Mouse (Mus musculus) kidney, postnatal 36 days (tissue): Measurements from ENCODE around the gene Emc10.

ENCODE experiments used
- DNase-seq, 2 experiments: peaks; one replicate each; pipeline ENCODE4 v3.0.0; 2021 to 2022; ENCODE audit warnings: mixed read lengths in 2 of 2

The Emc10 gene

GRCm38 (mm10) chr7:44484841-44485571, 11.3 kb downstream of the Emc10 start:
- peak; percentile 70 to 85 for DNase-seq

- no peak for DNase-seq
These were observed 12.2 kb downstream of the Emc10 start for GRCm38 (mm10) chr7:44484109-44484508.

- DNase-seq, result no peak
These were observed 13.4 kb downstream of the Emc10 start for GRCm38 (mm10) chr7:44482836-44483435.

- no peak for DNase-seq
These were observed 21.2 kb downstream of the Emc10 start for GRCm38 (mm10) chr7:44475046-44475614.

DNA sequence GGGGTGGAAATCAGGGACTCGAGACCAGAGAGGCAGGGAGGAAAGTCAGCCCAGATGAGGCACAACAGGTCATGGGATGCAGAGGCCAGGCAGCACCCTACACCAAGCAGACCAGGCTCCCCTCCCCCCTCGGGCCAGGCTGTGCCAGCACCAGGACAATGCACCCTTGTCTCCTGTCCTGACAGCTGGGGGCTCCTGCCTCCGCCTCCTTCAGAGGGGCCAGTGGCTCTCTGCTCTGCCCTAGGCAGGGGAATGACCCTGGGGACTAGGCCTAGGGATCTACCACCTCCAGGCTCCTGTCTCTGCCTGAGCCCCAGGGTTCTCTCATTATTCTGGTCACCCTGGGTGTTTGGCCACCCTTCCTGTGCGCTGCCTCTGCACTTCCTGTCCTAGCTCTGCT, 21.9 kb downstream of the Emc10 start:
- DNase-seq, result no peak

GRCm38 (mm10) chr7:44472961-44473646, 23.2 kb downstream of the Emc10 start:
- DNase-seq, result no peak

DNA sequence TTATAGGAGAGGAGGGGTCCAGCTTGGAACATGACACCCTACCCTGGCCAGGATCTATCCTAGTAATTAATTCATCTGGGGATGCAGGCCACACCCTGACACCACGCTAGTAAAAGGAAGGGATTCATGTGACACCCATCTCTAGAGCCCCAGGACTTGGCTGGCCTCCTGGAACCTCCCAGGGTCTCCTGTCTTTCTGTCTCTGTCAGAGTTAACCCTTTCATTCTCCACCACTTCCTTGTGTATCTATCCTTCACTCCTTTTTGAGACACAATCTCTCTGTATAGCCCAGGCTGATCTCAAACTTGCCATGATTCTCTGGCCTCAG, 23.8 kb downstream of the Emc10 start:
- DNase-seq, result no peak

DNA sequence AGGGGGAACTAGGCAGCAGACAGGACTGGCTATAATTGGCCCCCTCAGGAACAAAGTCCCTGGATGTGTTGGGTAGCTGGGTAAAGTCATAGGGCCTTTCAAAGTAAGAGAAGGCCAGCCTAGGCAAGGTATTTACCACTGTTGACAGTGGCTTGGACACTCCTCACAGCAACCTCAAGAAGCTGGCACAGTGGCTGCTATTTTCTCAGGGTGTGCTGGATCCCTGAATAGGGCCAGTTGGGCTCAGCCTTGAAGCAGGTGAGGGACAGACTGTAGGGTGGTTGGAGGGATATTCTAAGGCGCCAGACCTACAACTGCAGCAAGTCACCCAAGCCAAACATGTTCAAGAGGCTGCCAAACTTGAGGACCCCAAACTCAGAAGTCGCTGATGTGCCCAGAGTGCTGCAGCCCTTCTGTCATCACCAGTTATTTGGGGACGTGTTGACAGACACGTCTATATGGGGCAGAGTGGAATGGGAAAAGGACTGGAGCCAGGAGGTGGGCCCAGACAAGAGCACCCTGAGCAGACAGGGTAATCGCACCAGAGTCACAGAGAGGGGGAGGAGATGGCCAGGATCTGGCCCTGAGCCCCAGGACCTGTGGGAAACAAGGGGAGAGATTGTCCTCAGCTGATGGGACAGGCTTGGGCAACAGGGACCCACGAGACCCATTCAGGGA, 24.3 kb downstream of the Emc10 start:
- no peak for DNase-seq

DNA sequence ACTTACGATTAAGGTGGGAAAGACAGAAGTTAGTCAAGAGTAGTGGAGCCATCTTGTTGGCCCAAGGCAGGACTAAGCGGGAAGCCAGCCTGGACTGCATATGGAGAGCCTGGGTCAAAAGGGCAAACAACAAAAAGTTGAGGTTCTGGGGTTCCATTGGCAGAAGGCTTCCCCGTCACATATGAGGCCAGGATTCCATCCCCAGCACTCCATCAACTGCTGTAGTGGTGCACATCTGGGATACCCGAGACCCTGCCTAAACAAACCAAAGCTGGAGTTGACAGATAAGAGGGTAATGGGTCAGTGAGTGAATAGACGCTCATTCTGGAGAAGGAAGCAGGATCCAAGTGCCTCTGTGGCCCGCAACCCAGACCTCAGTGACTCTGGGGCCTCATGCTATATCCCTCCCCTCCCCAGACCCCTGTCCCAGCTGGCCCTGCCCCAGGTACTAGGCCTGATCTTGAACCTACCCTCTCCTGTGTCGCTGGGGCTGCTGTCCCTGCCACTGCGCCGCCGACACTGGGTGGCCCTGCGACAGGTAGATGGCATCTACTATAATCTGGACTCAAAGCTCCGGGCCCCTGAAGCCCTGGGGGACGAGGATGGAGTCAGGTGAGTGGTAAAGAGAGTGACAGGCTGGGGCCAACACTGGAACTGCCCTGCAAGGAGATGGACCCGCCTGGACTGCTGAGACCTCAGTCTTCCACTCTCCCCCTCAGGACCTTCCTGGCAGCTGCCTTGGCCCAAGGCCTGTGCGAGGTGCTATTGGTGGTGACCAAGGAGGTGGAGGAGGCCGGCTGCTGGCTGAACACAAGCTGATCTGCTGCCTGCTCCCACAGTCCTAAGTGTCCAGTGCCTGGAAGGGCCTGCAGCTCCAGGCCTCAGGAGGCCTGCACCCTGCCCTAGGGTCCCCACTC, 25.4 kb downstream of the Emc10 start:
- DNase-seq, result no peak

- DNase-seq, result no peak
These were observed 26.4 kb downstream of the Emc10 start for GRCm38 (mm10) chr7:44469677-44470675.

GRCm38 (mm10) chr7:44468644-44469285, 27.6 kb downstream of the Emc10 start:
- DNase-seq, result no peak

DNA sequence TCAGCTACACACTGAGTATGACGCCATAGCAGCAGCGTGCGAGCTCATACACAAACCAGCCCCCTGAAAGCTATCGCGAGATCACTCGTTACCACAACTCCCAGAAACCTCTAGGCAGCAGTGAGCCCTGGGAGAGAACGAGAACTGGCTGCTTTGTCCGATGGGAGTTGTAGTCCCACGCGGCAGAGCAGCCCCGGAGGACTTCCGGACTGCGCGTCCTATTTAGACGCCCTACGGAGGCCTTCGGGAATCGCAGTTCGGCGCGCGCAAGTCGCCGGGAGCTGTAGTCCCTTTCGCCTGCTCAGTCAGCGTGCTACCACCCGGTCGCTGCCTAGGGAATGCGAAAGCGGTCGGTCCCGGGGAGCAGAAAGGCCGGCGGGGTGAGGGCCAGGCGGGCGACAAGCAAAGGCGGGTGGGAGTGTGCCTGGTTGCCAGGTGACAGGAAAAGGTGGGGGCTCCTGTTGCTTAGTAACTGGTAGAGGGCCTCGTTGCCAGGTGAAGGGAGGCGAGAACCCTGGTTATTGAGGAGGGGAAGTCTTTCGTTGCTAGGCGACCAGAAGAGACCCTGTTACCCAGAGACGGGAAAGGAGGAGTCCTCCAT, 28.4 kb downstream of the Emc10 start, which contains the start of gene Josd2:
Gene Josd2 (plus strand): TSS at position 170 of the 601 bp plus-strand sequence.
- DNase-seq, result peak; percentile 94 to 98

DNA sequence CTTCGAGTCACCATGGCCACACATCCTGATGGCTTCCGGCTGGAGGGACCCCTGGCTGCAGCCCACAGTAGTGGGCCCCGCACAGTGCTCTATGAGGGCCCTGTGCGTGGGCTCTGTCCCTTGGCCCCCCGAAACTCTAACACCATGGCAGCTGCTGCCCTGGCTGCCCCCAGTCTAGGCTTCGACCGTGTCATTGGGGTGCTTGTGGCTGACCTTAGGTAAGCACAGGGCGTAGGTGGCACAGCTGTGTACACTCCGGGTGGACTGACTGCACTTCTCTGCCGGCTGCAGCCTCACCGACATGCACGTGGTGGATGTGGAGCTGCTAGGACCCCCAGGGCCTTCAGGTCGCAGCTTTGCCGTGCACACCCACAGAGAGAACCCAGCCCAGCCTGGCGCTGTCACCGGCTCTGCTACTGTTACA, 29.4 kb downstream of the Emc10 start:
- DNase-seq, result no peak

DNA sequence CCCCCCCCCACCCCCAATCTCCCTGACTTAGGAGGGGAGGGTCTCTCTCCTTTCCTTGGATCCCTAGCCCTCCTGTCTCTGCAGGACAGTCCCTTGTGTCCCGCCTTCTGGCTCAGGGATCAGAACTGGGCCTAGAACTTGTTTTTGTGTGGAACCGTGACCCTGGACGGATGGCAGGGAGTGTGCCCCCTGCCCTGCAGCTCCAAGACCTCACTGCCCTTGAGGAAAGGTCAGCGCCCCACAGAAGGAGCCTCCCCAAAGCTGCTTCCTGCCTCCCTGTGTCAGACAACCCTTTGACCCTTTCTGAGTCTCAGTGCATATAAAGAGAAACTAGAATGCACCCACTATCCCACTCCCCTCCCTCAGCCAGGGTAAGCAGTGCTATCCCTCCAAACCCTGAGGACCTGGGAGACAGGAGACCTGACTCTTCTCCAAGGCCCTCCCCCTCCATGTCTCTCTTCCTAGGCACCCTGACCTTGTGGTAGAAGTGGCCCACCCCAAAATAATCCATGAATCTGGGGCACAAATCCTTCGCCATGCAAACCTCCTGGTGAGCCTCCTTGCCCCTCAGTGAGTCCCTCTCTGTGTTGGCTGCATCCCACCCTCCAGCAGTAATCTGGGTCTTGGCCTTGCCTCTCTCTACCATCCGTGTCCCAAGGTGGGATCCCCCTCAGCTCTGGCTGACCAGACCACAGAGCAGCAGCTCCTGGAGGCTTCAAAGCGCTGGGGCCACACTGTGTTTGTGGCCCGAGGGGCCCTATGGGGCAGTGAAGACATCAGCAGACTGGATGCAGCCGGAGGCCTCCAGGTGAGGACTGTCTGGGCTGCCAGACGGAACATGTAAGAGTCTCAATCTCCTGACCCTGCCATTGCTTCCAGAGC, 30.1 kb downstream of the Emc10 start:
- DNase-seq, result peak in 1 of 2 experiments; percentile 42

- peak; percentile 75 to 88 for DNase-seq
These were observed 31.2 kb downstream of the Emc10 start, which contains the start of gene Aspdh for GRCm38 (mm10) chr7:44465111-44465510. Aspdh (plus strand) TSS chr7:44465391.

DNA sequence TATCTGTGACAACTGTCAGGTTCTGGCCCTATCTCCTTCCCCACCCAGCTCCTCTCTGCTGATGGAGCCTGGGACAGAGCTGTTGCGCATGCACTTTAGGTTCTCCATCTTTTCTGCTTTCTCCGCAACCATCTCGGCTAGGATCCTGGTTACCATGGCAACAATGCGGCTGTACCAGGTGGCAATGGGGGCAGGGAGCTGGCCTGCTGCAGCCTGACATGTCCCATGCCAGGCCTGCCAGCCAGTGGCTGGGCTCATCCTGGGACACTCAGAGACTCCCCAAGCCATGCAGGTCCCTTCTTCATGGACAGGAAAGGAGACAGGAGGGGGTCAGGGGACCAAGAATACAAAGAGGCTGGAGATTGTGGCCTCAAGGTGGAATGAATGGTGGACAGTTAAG, 31.8 kb downstream of the Emc10 start:
- DNase-seq, result no peak

DNA sequence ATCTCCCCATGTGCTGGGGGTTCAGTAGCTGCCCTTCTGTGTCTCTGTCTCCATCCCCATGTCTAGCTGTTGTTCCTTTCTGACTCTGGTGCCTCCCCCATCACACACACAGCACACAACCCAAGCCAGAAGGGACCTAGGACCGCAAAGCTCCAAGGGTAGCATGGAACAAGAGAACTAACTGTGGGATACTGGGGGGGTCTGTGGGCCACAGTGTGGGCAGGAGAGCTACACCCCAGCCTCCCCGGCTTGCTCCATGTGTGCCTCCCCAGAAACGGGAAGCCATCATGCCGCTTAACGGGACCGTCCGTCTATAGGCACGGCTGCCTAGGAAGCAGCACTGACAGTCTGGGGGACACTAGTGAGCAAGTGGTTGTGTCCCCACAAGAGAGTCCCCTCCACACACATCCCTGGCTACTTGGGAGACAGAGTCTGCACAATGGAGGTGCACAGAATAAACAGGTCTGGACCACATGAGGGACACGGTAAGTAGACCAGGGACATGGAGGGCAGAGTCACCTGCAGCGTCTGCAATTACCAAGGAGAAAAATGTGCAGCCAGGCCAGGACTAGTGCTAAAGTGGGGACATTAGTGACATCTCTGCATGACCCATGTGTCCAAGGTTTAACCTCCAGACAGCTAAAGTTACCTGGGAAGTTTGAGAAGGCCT, 32.6 kb downstream of the Emc10 start:
- no peak for DNase-seq

GRCm38 (mm10) chr7:44463056-44463425, 33.3 kb downstream of the Emc10 start:
- DNase-seq, result no peak
